Mouse (Mus musculus): ENCODE measurements around the gene Nono. TPM values are rescaled to one million over a fixed set of nuclear protein-coding genes. Genes with fewer than 3 reads are reported as not detected.

The Nono gene
- polyA plus RNA-seq, 1 experiment, result 66.2 TPM

- no peak overlapping the region for H3K27ac ChIP-seq (ENCODE audit: insufficient read depth, low read length)
- no peak for TF ChIP-seq POLR2A (IDR thresholded peaks at IDR 0.05; ENCODE audit: low read depth, low read length)
- TF ChIP-seq CTCF (IDR thresholded peaks at IDR 0.05; ENCODE audit: extremely low read depth, insufficient read depth, insufficient read length, insufficient replicate concordance), result no peak
- WGBS, result 71% methylated on average over 2 of the region's 2 CpGs
Measured at GRCm38 (mm10) chrX:101394341-101394740, 34.8 kb upstream of the Nono start.

GRCm38 (mm10) chrX:101396459-101396858, 32.7 kb upstream of the Nono start:
- H3K27ac ChIP-seq (ENCODE audit: insufficient read depth, low read length), result no peak overlapping the region
- H3K36me3 ChIP-seq (ENCODE audit: control insufficient read depth, insufficient read depth, low read length), result no peaks in the 10 kb centered on the region
- H3K4me3 ChIP-seq (ENCODE audit: extremely low read depth, insufficient read depth, insufficient read length), result no peak overlapping the region
- TF ChIP-seq CTCF (IDR thresholded peaks at IDR 0.05; ENCODE audit: extremely low read depth, insufficient read depth, insufficient read length, insufficient replicate concordance) (no peak), POLR2A (IDR thresholded peaks at IDR 0.05; ENCODE audit: low read depth, low read length) (no peak)
- H3K4me1 ChIP-seq (ENCODE audit: control insufficient read depth, insufficient read depth, insufficient read length), result no peaks in the 10 kb centered on the region
- WGBS, result 77% methylated on average over 11 of the region's 11 CpGs
- no peak for DNase-seq (ENCODE audit: low read depth in 1 of 2, low spot score in 2 of 2)
- H3K27me3 ChIP-seq (ENCODE audit: control insufficient read depth, insufficient read depth, low read length), result no peaks in the 10 kb centered on the region

More at GRCm38 (mm10) chrX:101394341-101394740, 34.8 kb upstream of the Nono start:
- Histone ChIP-seq H3K36me3 (ENCODE audit: control insufficient read depth, insufficient read depth, low read length) (no peaks in the 10 kb centered on the region), H3K4me3 (ENCODE audit: extremely low read depth, insufficient read depth, insufficient read length) (no peak overlapping the region), H3K4me1 (ENCODE audit: control insufficient read depth, insufficient read depth, insufficient read length) (no peaks in the 10 kb centered on the region), H3K27me3 (ENCODE audit: control insufficient read depth, insufficient read depth, low read length) (no peaks in the 10 kb centered on the region)
- no peak for DNase-seq (ENCODE audit: low read depth in 1 of 2, low spot score in 2 of 2)

- Histone ChIP-seq H3K36me3 (ENCODE audit: control insufficient read depth, insufficient read depth, low read length) (peaks cover 1% of the 10 kb centered on the region; the same call in 1 of the 2 replicates), H3K4me1 (ENCODE audit: control insufficient read depth, insufficient read depth, insufficient read length) (peaks cover 2% of the 10 kb centered on the region; the same call in 1 of the 2 replicates), H3K4me3 (ENCODE audit: extremely low read depth, insufficient read depth, insufficient read length) (peak overlapping the region; percentile 73), H3K27ac (ENCODE audit: insufficient read depth, low read length) (peak overlapping the region; percentile 56; the same call in 1 of the 2 replicates), H3K27me3 (ENCODE audit: control insufficient read depth, insufficient read depth, low read length) (no peaks in the 10 kb centered on the region)
- 38% methylated on average over 36 of the region's 36 CpGs for WGBS
- peak in 1 of 2 experiments; percentile 21 for DNase-seq (ENCODE audit: low read depth in 1 of 2, low spot score in 2 of 2)
- TF ChIP-seq POLR2A (IDR thresholded peaks at IDR 0.05; ENCODE audit: low read depth, low read length), result no peak
- no peak for TF ChIP-seq CTCF (IDR thresholded peaks at IDR 0.05; ENCODE audit: extremely low read depth, insufficient read depth, insufficient read length, insufficient replicate concordance)
Measured at GRCm38 (mm10) chrX:101418946-101419724, 10.0 kb upstream of the Nono start.

GRCm38 (mm10) chrX:101419725-101420699, 9.1 kb upstream of the Nono start:
- Histone ChIP-seq H3K27ac (ENCODE audit: insufficient read depth, low read length) (peak overlapping the region; percentile 56), H3K36me3 (ENCODE audit: control insufficient read depth, insufficient read depth, low read length) (no peaks in the 10 kb centered on the region), H3K4me1 (ENCODE audit: control insufficient read depth, insufficient read depth, insufficient read length) (peaks cover 2% of the 10 kb centered on the region; the same call in 1 of the 2 replicates), H3K27me3 (ENCODE audit: control insufficient read depth, insufficient read depth, low read length) (no peaks in the 10 kb centered on the region), H3K4me3 (ENCODE audit: extremely low read depth, insufficient read depth, insufficient read length) (peak overlapping the region; percentile 73)
- DNase-seq (ENCODE audit: low read depth in 1 of 2, low spot score in 2 of 2), result peak; percentile 58 to 77
- TF ChIP-seq POLR2A (IDR thresholded peaks at IDR 0.05; ENCODE audit: low read depth, low read length) (no peak), CTCF (IDR thresholded peaks at IDR 0.05; ENCODE audit: extremely low read depth, insufficient read depth, insufficient read length, insufficient replicate concordance) (no peak)
- WGBS, result 24% methylated on average over 52 of the region's 54 CpGs

GRCm38 (mm10) chrX:101420700-101421095, 8.4 kb upstream of the Nono start, which contains the start of gene Zmym3:
Gene Zmym3, minus strand, starts transcription at chrX:101420849.
- Histone ChIP-seq H3K4me1 (ENCODE audit: control insufficient read depth, insufficient read depth, insufficient read length) (peaks cover 2% of the 10 kb centered on the region; the same call in 1 of the 2 replicates), H3K27me3 (ENCODE audit: control insufficient read depth, insufficient read depth, low read length) (no peaks in the 10 kb centered on the region), H3K36me3 (ENCODE audit: control insufficient read depth, insufficient read depth, low read length) (no peaks in the 10 kb centered on the region), H3K27ac (ENCODE audit: insufficient read depth, low read length) (peak within 1 kb of the TSS; percentile 53), H3K4me3 (ENCODE audit: extremely low read depth, insufficient read depth, insufficient read length) (peak within 1 kb of the TSS; percentile 73)
- no peak for TF ChIP-seq CTCF (IDR thresholded peaks at IDR 0.05; ENCODE audit: extremely low read depth, insufficient read depth, insufficient read length, insufficient replicate concordance)
- no peak for TF ChIP-seq POLR2A (IDR thresholded peaks at IDR 0.05; ENCODE audit: low read depth, low read length)
- DNase-seq (ENCODE audit: low read depth in 1 of 2, low spot score in 2 of 2), result no peak
- WGBS, result 64% methylated on average over 4 of the region's 4 CpGs

GRCm38 (mm10) chrX:101423462-101423861, 5.7 kb upstream of the Nono start:
- peaks cover 2% of the 10 kb centered on the region; the same call in 1 of the 2 replicates for H3K4me1 ChIP-seq (ENCODE audit: control insufficient read depth, insufficient read depth, insufficient read length)
- DNase-seq (ENCODE audit: low read depth in 1 of 2, low spot score in 2 of 2), result no peak
- no peak overlapping the region for H3K4me3 ChIP-seq (ENCODE audit: extremely low read depth, insufficient read depth, insufficient read length)
- TF ChIP-seq POLR2A (IDR thresholded peaks at IDR 0.05; ENCODE audit: low read depth, low read length), result no peak
- TF ChIP-seq CTCF (IDR thresholded peaks at IDR 0.05; ENCODE audit: extremely low read depth, insufficient read depth, insufficient read length, insufficient replicate concordance), result no peak
- no peaks in the 10 kb centered on the region for H3K27me3 ChIP-seq (ENCODE audit: control insufficient read depth, insufficient read depth, low read length)
- H3K36me3 ChIP-seq (ENCODE audit: control insufficient read depth, insufficient read depth, low read length), result no peaks in the 10 kb centered on the region
- WGBS, result 80% methylated on average over 2 of the region's 2 CpGs
- H3K27ac ChIP-seq (ENCODE audit: insufficient read depth, low read length), result no peak overlapping the region
